Mouse (Mus musculus) stomach, embryonic 15.5 days (tissue): Measurements from ENCODE around the gene Snap25. TPM values are rescaled to one million over a fixed set of nuclear protein-coding genes. Genes with fewer than 3 reads are reported as not detected.

Experiments
- ATAC-seq: fragments of 200-750 bp; cut with Nextera tagmentation; 2 replicates; pipeline ENCODE4 v1.8.0; 2017; ENCODE audit warnings: low read depth, moderate number of reproducible peaks, moderate TSS enrichment; ENCODE audit not compliant: insufficient read depth, low FRiP score
- H3K27ac ChIP-seq: fragments of 300-500 bp; sonication (generic); 2 replicates; pipeline ENCODE4 v1.5.1; 2015; ENCODE audit warnings: mild to moderate bottlenecking, inconsistent platforms
- H3K27me3 ChIP-seq: fragments of 300-500 bp; sonication (generic); replicated peaks from 2 replicates; pipeline ENCODE4 v1.6.1; 2015; ENCODE audit warnings: inconsistent platforms
- H3K36me3 ChIP-seq: fragments of 300-500 bp; sonication (generic); 2 replicates; pipeline ENCODE4 v1.6.1; 2015; ENCODE audit warnings: inconsistent platforms
- H3K4me1 ChIP-seq: fragments of 300-500 bp; sonication (generic); 2 replicates; pipeline ENCODE4 v1.6.1; 2015; ENCODE audit warnings: inconsistent platforms
- H3K4me2 ChIP-seq: fragments of 300-500 bp; sonication (generic); 2 replicates; pipeline ENCODE4 v1.6.1; 2015; ENCODE audit warnings: mild to moderate bottlenecking, inconsistent platforms
- H3K4me3 ChIP-seq: fragments of 300-500 bp; sonication (generic); replicated peaks from 2 replicates; pipeline ENCODE4 v1.5.1; 2015; ENCODE audit warnings: inconsistent platforms
- H3K9ac ChIP-seq: fragments of 300-500 bp; sonication (generic); 2 replicates; pipeline ENCODE4 v1.6.1; 2015; ENCODE audit warnings: inconsistent platforms
- H3K9me3 ChIP-seq: fragments of 300-500 bp; sonication (generic); 2 replicates; pipeline ENCODE4 v1.6.1; 2016; ENCODE audit warnings: inconsistent platforms
- whole genome bisulfite sequencing: fragments of 180-500 bp; shearing (Covaris S2); methylation state at CpG from one replicate; pipeline ENCODE4 v1.1.7; 2015; 5-methylcytosine and 5-hydroxymethylcytosine counted together
- polyA plus RNA-seq: library from polyadenylated mRNA; unstranded; fragments of >200 nt; fragmentation: Nextera tagmentation; extraction: Ambion mirVana; gene quantifications from 2 replicates; pipeline ENCODE4 v1.2.1, GENCODE M21; 2015

Snap25 gene
- polyA plus RNA-seq, 1 experiment from 2014 or later = 10.4 TPM

- Histone ChIP-seq H3K9me3 (no peaks in the 10 kb centered on the region), H3K9ac (no peak overlapping the region), H3K27me3 (0 out of 2 replicates have a peak, but pooled peaks cover 7% of the 10 kb centered on the region), H3K4me2 (no peak overlapping the region), H3K27ac (no peak overlapping the region), H3K4me3 (no peak overlapping the region), H3K4me1 (peaks cover 3% of the 10 kb centered on the region; the same call in 1 of the 2 replicates), H3K36me3 (no peaks in the 10 kb centered on the region)
- no peak for ATAC-seq
- WGBS = 61% methylated on average over 5 of the region's 5 CpGs
Measured at GRCm38 (mm10) chr2:136715531-136715930, 2.3 kb downstream of the Snap25 start.

GRCm38 (mm10) chr2:136716400-136716799 lies 3.1 kb downstream of the Snap25 start:
- Histone ChIP-seq H3K27me3 (0 out of 2 replicates have a peak, but pooled peaks cover 7% of the 10 kb centered on the region), H3K9me3 (no peaks in the 10 kb centered on the region), H3K9ac (no peak overlapping the region), H3K27ac (no peak overlapping the region), H3K36me3 (no peaks in the 10 kb centered on the region), H3K4me2 (no peak overlapping the region), H3K4me3 (no peak overlapping the region), H3K4me1 (peaks cover 3% of the 10 kb centered on the region; the same call in 1 of the 2 replicates)
- 71% methylated on average over 1 of the region's 1 CpGs for WGBS
- no peak for ATAC-seq

GRCm38 (mm10) chr2:136720235-136720634 lies 7.0 kb downstream of the Snap25 start:
- no peaks in the 10 kb centered on the region for H3K9me3 ChIP-seq
- no peaks in the 10 kb centered on the region for H3K27me3 ChIP-seq
- H3K9ac ChIP-seq = no peak overlapping the region
- 22% methylated on average over 4 of the region's 4 CpGs for whole genome bisulfite sequencing
- no peaks in the 10 kb centered on the region for H3K4me1 ChIP-seq
- H3K4me2 ChIP-seq = no peak overlapping the region
- H3K27ac ChIP-seq = no peak overlapping the region
- no peaks in the 10 kb centered on the region for H3K36me3 ChIP-seq
- ATAC-seq = no peak
- H3K4me3 ChIP-seq = no peak overlapping the region

GRCm38 (mm10) chr2:136738260-136738659 lies 25.0 kb downstream of the Snap25 start:
- WGBS = 73% methylated on average over 2 of the region's 2 CpGs
- H3K9me3 ChIP-seq = no peaks in the 10 kb centered on the region
- no peaks in the 10 kb centered on the region for H3K4me1 ChIP-seq
- no peak for ATAC-seq
- H3K4me2 ChIP-seq = no peak overlapping the region
- H3K27me3 ChIP-seq = no peaks in the 10 kb centered on the region
- no peak overlapping the region for H3K27ac ChIP-seq
- no peak overlapping the region for H3K9ac ChIP-seq
- no peaks in the 10 kb centered on the region for H3K36me3 ChIP-seq
- no peak overlapping the region for H3K4me3 ChIP-seq

GRCm38 (mm10) chr2:136742230-136742629 lies 29.0 kb downstream of the Snap25 start:
- ATAC-seq = no peak
- no peaks in the 10 kb centered on the region for H3K36me3 ChIP-seq
- H3K4me2 ChIP-seq = no peak overlapping the region
- H3K9ac ChIP-seq = no peak overlapping the region
- WGBS = 64% methylated on average over 2 of the region's 2 CpGs
- no peaks in the 10 kb centered on the region for H3K4me1 ChIP-seq
- H3K4me3 ChIP-seq = no peak overlapping the region
- H3K27me3 ChIP-seq = no peaks in the 10 kb centered on the region
- H3K9me3 ChIP-seq = no peaks in the 10 kb centered on the region
- H3K27ac ChIP-seq = no peak overlapping the region

- no peak for ATAC-seq
- H3K9ac ChIP-seq = no peak overlapping the region
- H3K9me3 ChIP-seq = no peaks in the 10 kb centered on the region
- 73% methylated on average over 2 of the region's 2 CpGs for WGBS
- no peak overlapping the region for H3K27ac ChIP-seq
- no peaks in the 10 kb centered on the region for H3K4me1 ChIP-seq
- no peaks in the 10 kb centered on the region for H3K27me3 ChIP-seq
- H3K4me3 ChIP-seq = no peak overlapping the region
- no peaks in the 10 kb centered on the region for H3K36me3 ChIP-seq
- H3K4me2 ChIP-seq = no peak overlapping the region
Measured at GRCm38 (mm10) chr2:136744683-136745326, 31.6 kb downstream of the Snap25 start.

- no peak overlapping the region for H3K27ac ChIP-seq
- H3K36me3 ChIP-seq = no peaks in the 10 kb centered on the region
- no peak for ATAC-seq
- WGBS = 42% methylated on average over 7 of the region's 7 CpGs
- H3K4me3 ChIP-seq = no peak overlapping the region
- H3K9ac ChIP-seq = no peak overlapping the region
- H3K4me1 ChIP-seq = no peaks in the 10 kb centered on the region
- H3K4me2 ChIP-seq = no peak overlapping the region
- no peaks in the 10 kb centered on the region for H3K27me3 ChIP-seq
- H3K9me3 ChIP-seq = no peaks in the 10 kb centered on the region
Measured at GRCm38 (mm10) chr2:136745327-136745994, 32.2 kb downstream of the Snap25 start.

GRCm38 (mm10) chr2:136753682-136754081 lies 40.4 kb downstream of the Snap25 start:
- no peak for ATAC-seq
- H3K4me2 ChIP-seq = no peak overlapping the region
- H3K36me3 ChIP-seq = no peaks in the 10 kb centered on the region
- no peak overlapping the region for H3K9ac ChIP-seq
- no peaks in the 10 kb centered on the region for H3K27me3 ChIP-seq
- H3K4me1 ChIP-seq = no peaks in the 10 kb centered on the region
- WGBS = 32% methylated on average over 3 of the region's 3 CpGs
- no peaks in the 10 kb centered on the region for H3K9me3 ChIP-seq
- H3K27ac ChIP-seq = no peak overlapping the region
- H3K4me3 ChIP-seq = no peak overlapping the region

GRCm38 (mm10) chr2:136758809-136759551 lies 45.7 kb downstream of the Snap25 start:
- no peak overlapping the region for H3K4me3 ChIP-seq
- H3K4me2 ChIP-seq = no peak overlapping the region
- H3K27me3 ChIP-seq = no peaks in the 10 kb centered on the region
- ATAC-seq = no peak
- no peak overlapping the region for H3K27ac ChIP-seq
- WGBS = 83% methylated on average over 5 of the region's 5 CpGs
- no peak overlapping the region for H3K9ac ChIP-seq
- no peaks in the 10 kb centered on the region for H3K4me1 ChIP-seq
- no peaks in the 10 kb centered on the region for H3K9me3 ChIP-seq
- no peaks in the 10 kb centered on the region for H3K36me3 ChIP-seq

GRCm38 (mm10) chr2:136778156-136778555 lies 64.9 kb downstream of the Snap25 start:
- Histone ChIP-seq H3K4me1 (no peaks in the 10 kb centered on the region), H3K36me3 (no peaks in the 10 kb centered on the region), H3K27ac (no peak overlapping the region), H3K27me3 (no peaks in the 10 kb centered on the region), H3K4me3 (no peak overlapping the region), H3K9me3 (no peaks in the 10 kb centered on the region), H3K9ac (no peak overlapping the region), H3K4me2 (no peak overlapping the region)
- ATAC-seq = no peak
- 66% methylated on average over 2 of the region's 2 CpGs for WGBS

- H3K9ac ChIP-seq = no peak overlapping the region
- H3K27ac ChIP-seq = no peak overlapping the region
- no peaks in the 10 kb centered on the region for H3K4me1 ChIP-seq
- H3K9me3 ChIP-seq = no peaks in the 10 kb centered on the region
- no peak overlapping the region for H3K4me2 ChIP-seq
- 83% methylated on average over 3 of the region's 3 CpGs for WGBS
- no peak overlapping the region for H3K4me3 ChIP-seq
- no peaks in the 10 kb centered on the region for H3K27me3 ChIP-seq
- H3K36me3 ChIP-seq = no peaks in the 10 kb centered on the region
- no peak for ATAC-seq
Measured at GRCm38 (mm10) chr2:136778674-136779073, 65.4 kb downstream of the Snap25 start.

GRCm38 (mm10) chr2:136780268-136780667 lies 67.0 kb downstream of the Snap25 start:
- no peak overlapping the region for H3K9ac ChIP-seq
- H3K4me3 ChIP-seq = no peak overlapping the region
- no peak for ATAC-seq
- H3K4me2 ChIP-seq = no peak overlapping the region
- H3K36me3 ChIP-seq = no peaks in the 10 kb centered on the region
- H3K9me3 ChIP-seq = no peaks in the 10 kb centered on the region
- no peak overlapping the region for H3K27ac ChIP-seq
- no peaks in the 10 kb centered on the region for H3K27me3 ChIP-seq
- no peaks in the 10 kb centered on the region for H3K4me1 ChIP-seq
